Mouse (Mus musculus) G1E (cell line): Measurements from ENCODE around the gene Ms4a6c. TPM values are rescaled to one million over a fixed set of nuclear protein-coding genes. Genes with fewer than 3 reads are reported as not detected.
"Not testable (repeated sequence)": the region's sequence is repeated elsewhere in the genome, so short reads cannot be mapped to it uniquely, and the experiment has no call there.

ENCODE experiments used
- ATAC-seq: 2 replicates; pipeline ENCODE4 v1.8.0; 2016; ENCODE audit warnings: mild to moderate bottlenecking; ENCODE audit not compliant: insufficient number of reproducible peaks, poor library complexity, low FRiP score, severe bottlenecking; ENCODE audit errors: extremely low read depth
- DNase-seq: peaks from one replicate; pipeline ENCODE4 v3.0.0; 2012; ENCODE audit warnings: low spot score
- H3K27me3 ChIP-seq: 2 replicates; pipeline ENCODE4 v1.6.1; 2012; ENCODE audit warnings: mild to moderate bottlenecking, low read length, inconsistent platforms; ENCODE audit not compliant: insufficient read depth
- H3K36me3 ChIP-seq: replicated peaks from 2 replicates; pipeline ENCODE3; 2012; ENCODE audit warnings: mild to moderate bottlenecking, inconsistent platforms
- H3K4me1 ChIP-seq: 2 replicates; pipeline ENCODE4 v1.6.1; 2012; ENCODE audit warnings: low read depth, low read length, inconsistent platforms, mixed read lengths; ENCODE audit not compliant: insufficient read depth
- H3K4me3 ChIP-seq: 2 replicates; pipeline ENCODE4 v1.5.1; 2012; ENCODE audit warnings: low read depth, mild to moderate bottlenecking, inconsistent platforms, low read length, moderate library complexity, mixed read lengths
- H3K9me3 ChIP-seq: replicated peaks from 2 replicates; pipeline ENCODE4 v1.6.1; 2012; ENCODE audit warnings: inconsistent platforms
- CTCF ChIP-seq: IDR thresholded peaks from 2 replicates; pipeline ENCODE4 v1.5.1; 2012; ENCODE audit warnings: low read depth, low read length, inconsistent platforms, mixed read lengths
- GATA1 ChIP-seq: IDR thresholded peaks from 2 replicates; pipeline ENCODE4 v1.6.1; 2012; ENCODE audit warnings: borderline replicate concordance, low read length, inconsistent platforms, mixed read lengths
- GATA2 ChIP-seq: IDR thresholded peaks from 2 replicates; pipeline ENCODE4 v1.6.1; 2012; ENCODE audit warnings: low read depth, low read length, inconsistent platforms, borderline replicate concordance
- POLR2AphosphoS5 ChIP-seq: IDR thresholded peaks from 2 replicates; pipeline ENCODE4 v1.6.1; 2012; ENCODE audit warnings: low read depth, low read length, inconsistent platforms; ENCODE audit not compliant: insufficient replicate concordance
- TAL1 ChIP-seq: conservative IDR thresholded peaks from 2 replicates; pipeline ENCODE4 v1.6.1; 2012; ENCODE audit warnings: low read depth, low read length, inconsistent platforms, mixed read lengths
- polyA plus RNA-seq: library from polyadenylated mRNA; stranded (reverse); fragments of >175 nt; gene quantifications from 2 replicates; pipeline ENCODE4 v1.2.3, GENCODE M21; 2012
- total RNA-seq, 2 experiments: library from RNA; stranded (forward) in 1 of 2; stranded (reverse) in 1 of 2; fragments of 200-1000 nt in 1 of 2; fragments of >200 nt in 1 of 2; fragmentation: Nextera tagmentation in 1 of 2; gene quantifications; 2 replicates each; pipeline ENCODE4 v1.2.3; 2014 to 2017

The Ms4a6c gene
- total and polyA plus RNA-seq, 3 experiments: 0.03 to 1.9 TPM; not detected in 1

DNA sequence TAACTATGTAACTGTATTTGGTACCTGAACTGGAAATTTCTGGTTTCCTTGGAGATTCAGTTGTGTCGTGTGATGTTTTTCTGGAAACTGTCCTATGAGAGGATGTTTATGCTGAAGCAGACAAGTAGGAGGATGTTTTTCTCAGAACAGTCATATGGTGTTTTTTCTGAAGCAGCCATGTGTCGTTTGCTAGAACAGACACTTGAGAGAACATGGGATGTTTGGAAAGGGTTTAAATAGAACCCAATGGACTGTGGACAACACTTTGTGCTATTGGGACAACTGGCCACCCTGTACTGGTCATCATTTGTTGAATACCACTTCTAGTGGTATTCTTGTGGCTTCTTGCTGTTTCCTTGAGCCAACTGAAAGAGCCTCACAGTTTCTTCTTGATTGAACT lies 16.6 kb downstream of the Ms4a6c start, which contains the start of gene Gm8369:
TSS of gene Gm8369 (plus strand) at position 193 of the 400 bp plus-strand sequence.
- DNase-seq (no peak), ATAC-seq (no peak)
- no peak within 1 kb of the TSS for H3K4me3 ChIP-seq
- H3K27me3 ChIP-seq: no peaks in the 10 kb centered on the region
- H3K4me1 ChIP-seq: peaks cover 23% of the 10 kb centered on the region
- H3K9me3 ChIP-seq: no peaks in the 10 kb centered on the region
- H3K36me3 ChIP-seq: no peaks in the 10 kb centered on the region
- no peak for TF ChIP-seq CTCF
- no peak for TF ChIP-seq TAL1
- no peak for TF ChIP-seq GATA1
- no peak for TF ChIP-seq GATA2
- TF ChIP-seq POLR2AphosphoS5: no peak

DNA sequence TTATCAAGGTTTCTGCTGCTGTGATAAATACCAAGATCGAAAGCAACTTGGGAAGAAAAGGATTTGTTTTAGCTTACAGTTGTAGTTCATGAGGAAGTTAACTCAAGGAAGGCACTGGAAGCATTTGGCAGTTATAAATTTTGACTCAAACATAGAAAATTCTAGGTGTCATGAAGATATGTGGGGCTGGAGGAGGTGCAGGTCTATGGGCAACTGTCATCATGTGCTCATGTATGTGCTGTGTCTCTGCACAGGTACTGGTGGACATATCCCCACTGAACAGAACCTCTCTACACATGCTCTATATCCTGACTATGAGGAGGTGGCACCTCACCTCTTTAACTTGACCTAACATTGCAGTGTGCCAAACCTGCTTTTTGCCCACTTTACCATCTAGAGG lies 17.4 kb downstream of the Ms4a6c start:
- peaks cover 25% of the 10 kb centered on the region for H3K4me1 ChIP-seq
- H3K9me3 ChIP-seq: no peaks in the 10 kb centered on the region
- DNase-seq (no peak), ATAC-seq (no peak)
- no peaks in the 10 kb centered on the region for H3K36me3 ChIP-seq
- TF ChIP-seq CTCF (no peak), POLR2AphosphoS5 (no peak), GATA2 (no peak), TAL1 (no peak), GATA1 (no peak)
- H3K27me3 ChIP-seq: no peaks in the 10 kb centered on the region
- no peak overlapping the region for H3K4me3 ChIP-seq

DNA sequence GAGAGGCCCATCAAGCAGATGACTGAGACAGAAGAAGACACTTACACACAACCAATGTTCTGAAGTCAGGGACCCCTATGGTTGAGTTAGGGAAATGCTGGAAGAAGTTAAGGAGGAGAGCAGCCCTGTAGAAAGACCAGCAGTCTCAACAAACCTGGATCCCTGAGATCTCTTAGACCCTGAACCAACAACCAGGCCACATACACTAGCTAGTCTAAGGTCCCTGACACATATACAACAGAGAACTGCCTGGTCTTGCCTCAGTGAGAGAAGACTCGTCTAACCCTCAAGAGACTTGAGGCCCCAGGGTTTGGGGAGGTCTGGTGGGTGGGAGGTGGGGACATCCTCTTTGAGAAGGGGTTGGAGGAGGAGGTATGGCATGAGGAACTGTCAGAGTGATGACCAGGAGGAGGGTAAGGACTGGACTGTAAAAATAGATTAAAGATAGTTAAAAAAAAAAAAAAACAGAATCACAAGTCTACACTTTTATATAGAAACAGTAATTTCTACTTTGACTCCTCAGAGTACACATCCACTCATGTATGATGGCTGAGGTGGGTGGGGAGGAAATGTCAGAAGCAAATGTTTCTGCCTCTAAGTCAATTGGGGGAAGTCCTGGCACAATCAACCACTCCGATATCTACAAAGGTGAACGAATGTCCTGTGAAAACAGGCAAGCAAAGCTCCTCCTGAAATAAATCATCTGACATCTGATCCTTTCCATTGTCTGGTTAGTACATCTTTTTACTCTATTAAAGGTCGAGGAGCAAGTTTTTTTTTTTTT lies 22.4 kb downstream of the Ms4a6c start:
- no peak for ATAC-seq

DNA sequence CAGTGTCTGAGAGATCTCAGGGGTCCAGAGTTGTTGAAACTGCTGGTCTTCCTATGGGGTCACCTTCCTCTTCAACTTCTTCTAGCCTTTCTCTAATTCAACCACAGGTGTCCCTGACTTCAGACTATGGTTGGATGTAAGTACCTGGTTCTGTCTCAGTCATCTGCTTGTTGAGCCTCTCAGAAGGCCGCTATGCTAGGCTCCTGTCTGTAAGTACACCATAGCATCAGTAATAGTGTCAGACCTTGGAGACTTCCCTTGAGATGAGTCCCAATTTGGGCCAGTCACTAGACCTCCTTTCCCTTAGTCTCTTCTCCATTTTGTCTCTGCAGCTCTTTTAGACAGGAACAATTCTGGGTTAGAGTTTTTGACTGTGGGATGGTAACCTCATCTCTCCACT lies 23.5 kb downstream of the Ms4a6c start:
- Histone ChIP-seq H3K36me3 (no peaks in the 10 kb centered on the region), H3K9me3 (no peaks in the 10 kb centered on the region), H3K4me3 (no peak overlapping the region), H3K27me3 (no peaks in the 10 kb centered on the region), H3K4me1 (peaks cover 4% of the 10 kb centered on the region; the same call in 1 of the 2 replicates)
- TF ChIP-seq CTCF: no peak
- no peak for DNase-seq
- ATAC-seq: no peak

More for the DNA sequence above, 22.4 kb downstream of the Ms4a6c start:
- DNase-seq: no peak
- Histone ChIP-seq H3K4me3 (no peak overlapping the region), H3K4me1 (peaks cover 4% of the 10 kb centered on the region; the same call in 1 of the 2 replicates), H3K36me3 (no peaks in the 10 kb centered on the region), H3K27me3 (no peaks in the 10 kb centered on the region), H3K9me3 (no peaks in the 10 kb centered on the region)
- TF ChIP-seq TAL1: no peak
- TF ChIP-seq GATA1: no peak
- no peak for TF ChIP-seq CTCF
- TF ChIP-seq GATA2: no peak
- no peak for TF ChIP-seq POLR2AphosphoS5

DNA sequence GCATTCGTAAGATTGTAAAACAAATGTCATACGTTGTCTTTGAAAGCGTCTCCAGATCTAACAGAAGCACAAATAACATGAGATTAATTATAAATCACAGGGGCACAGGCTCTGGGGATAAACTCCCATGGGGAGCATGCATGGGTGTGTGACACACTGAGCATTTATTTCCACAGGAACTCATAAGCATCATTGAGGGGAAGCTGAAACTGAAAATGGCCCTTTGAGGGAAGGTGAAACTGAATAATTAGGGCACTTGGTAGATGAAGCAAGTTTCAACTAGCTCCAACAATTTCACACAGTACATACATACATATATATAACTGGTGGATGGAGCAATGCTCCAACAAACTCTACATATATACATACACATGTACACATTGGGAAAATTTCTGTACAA lies 25.4 kb downstream of the Ms4a6c start:
- Histone ChIP-seq H3K9me3 (no peaks in the 10 kb centered on the region), H3K36me3 (no peaks in the 10 kb centered on the region), H3K27me3 (no peaks in the 10 kb centered on the region), H3K4me1 (peaks cover 4% of the 10 kb centered on the region; the same call in 1 of the 2 replicates), H3K4me3 (no peak overlapping the region)
- ATAC-seq (no peak), DNase-seq (no peak)
- no peak for TF ChIP-seq TAL1
- no peak for TF ChIP-seq CTCF
- no peak for TF ChIP-seq GATA2
- no peak for TF ChIP-seq POLR2AphosphoS5
- no peak for TF ChIP-seq GATA1

DNA sequence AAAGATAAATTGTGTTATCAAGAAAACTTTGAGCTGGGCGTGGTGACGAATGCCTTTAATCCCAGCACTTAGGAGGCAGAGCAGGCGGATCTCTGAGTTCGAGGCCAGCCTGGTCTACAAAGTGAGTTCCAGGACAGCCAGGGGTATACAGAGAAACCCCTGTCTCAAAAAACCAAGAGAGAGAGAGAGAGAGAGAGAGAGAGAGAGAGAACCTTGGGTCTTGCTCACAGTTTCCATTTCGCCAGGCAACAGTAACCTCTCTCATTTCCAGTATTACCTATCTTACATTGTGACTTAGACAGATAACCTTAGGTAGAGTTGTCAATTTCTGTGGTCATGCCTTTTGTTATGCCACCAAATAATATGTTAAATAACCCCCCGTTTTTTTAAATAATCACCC lies 27.2 kb downstream of the Ms4a6c start:
- ATAC-seq: no peak
- Histone ChIP-seq H3K4me3 (no peak overlapping the region), H3K9me3 (no peaks in the 10 kb centered on the region), H3K27me3 (no peaks in the 10 kb centered on the region), H3K4me1 (peaks cover 4% of the 10 kb centered on the region; the same call in 1 of the 2 replicates), H3K36me3 (no peaks in the 10 kb centered on the region)
- no peak for DNase-seq
- TF ChIP-seq TAL1 (no peak), CTCF (no peak), GATA2 (no peak), POLR2AphosphoS5 (no peak), GATA1 (no peak)

DNA sequence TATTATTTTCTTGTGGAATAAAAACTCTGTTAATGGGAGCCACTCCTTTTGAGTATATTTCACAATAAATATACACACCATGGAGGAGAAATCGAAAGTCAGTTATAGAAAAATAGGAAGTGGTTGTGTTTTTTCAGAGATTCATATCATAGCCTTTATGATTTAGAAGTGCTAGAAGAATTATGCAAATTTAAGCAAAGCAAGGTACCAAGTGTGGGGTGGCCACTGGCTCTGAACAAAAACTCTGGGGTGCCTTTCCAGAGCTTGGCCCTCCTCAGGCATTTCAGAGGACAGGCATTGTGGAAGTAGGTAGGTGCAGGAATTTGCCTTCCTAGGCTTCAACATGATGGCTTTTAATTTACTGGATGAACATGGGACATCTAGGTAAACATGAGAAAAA lies 28.1 kb downstream of the Ms4a6c start:
- H3K4me3 ChIP-seq, ATAC-seq, H3K27me3 ChIP-seq, DNase-seq, H3K9me3 ChIP-seq, H3K4me1 ChIP-seq, H3K36me3 ChIP-seq: not testable (repeated sequence)
